Mouse (Mus musculus): Measurements from ENCODE around the gene Pla2g3. TPM values are rescaled to one million over a fixed set of nuclear protein-coding genes. Genes with fewer than 3 reads are reported as not detected.
A peak's percentile ranks its signal among the peaks of the same experiment; 100 is the strongest.

Gene Pla2g3
- 0.11 TPM in 1 of 2 replicates, not detected in the other for polyA plus RNA-seq (2012; ENCODE audit: insufficient read depth, low replicate concordance)

- no peaks in the 10 kb centered on the region for H3K36me3 ChIP-seq (replicated peaks; ENCODE audit: low read length)
- H3K27me3 ChIP-seq (replicated peaks): peaks cover 69% of the 10 kb centered on the region
- no peak within 1 kb of the TSS for H3K4me3 ChIP-seq (replicated peaks)
- peaks cover 37% of the 10 kb centered on the region for H3K4me1 ChIP-seq
- TF ChIP-seq GATA1 (IDR thresholded peaks at IDR 0.05; ENCODE audit: borderline replicate concordance, low read length): no peak
- no peak for TF ChIP-seq FLI1 (IDR thresholded peaks at IDR 0.05; ENCODE audit: low read length)
- H3K9me3 ChIP-seq: no peaks in the 10 kb centered on the region
Observed at GRCm38 (mm10) chr11:3487952-3488570, at the start of gene Pla2g3. Gene Pla2g3, plus strand, starts transcription at chr11:3488284.

- H3K27me3 ChIP-seq (replicated peaks): no peaks in the 10 kb centered on the region
- H3K4me3 ChIP-seq (replicated peaks): no peak overlapping the region
- peaks cover 31% of the 10 kb centered on the region for H3K4me1 ChIP-seq
- TF ChIP-seq GATA1 (IDR thresholded peaks at IDR 0.05; ENCODE audit: borderline replicate concordance, low read length) (no peak), FLI1 (IDR thresholded peaks at IDR 0.05; ENCODE audit: low read length) (no peak)
- peaks cover 3% of the 10 kb centered on the region for H3K36me3 ChIP-seq (replicated peaks; ENCODE audit: low read length)
- no peaks in the 10 kb centered on the region for H3K9me3 ChIP-seq
Observed at GRCm38 (mm10) chr11:3441696-3442443, 46.2 kb upstream of the Pla2g3 start.

- Histone ChIP-seq H3K4me1 (peaks cover 39% of the 10 kb centered on the region), H3K27me3 (replicated peaks) (no peaks in the 10 kb centered on the region), H3K9me3 (no peaks in the 10 kb centered on the region), H3K36me3 (replicated peaks; ENCODE audit: low read length) (peaks cover 3% of the 10 kb centered on the region), H3K4me3 (replicated peaks) (no peak overlapping the region)
- TF ChIP-seq FLI1 (IDR thresholded peaks at IDR 0.05; ENCODE audit: low read length) (no peak), GATA1 (IDR thresholded peaks at IDR 0.05; ENCODE audit: borderline replicate concordance, low read length) (no peak)
Observed at GRCm38 (mm10) chr11:3442677-3443076, 45.4 kb upstream of the Pla2g3 start.

- no peaks in the 10 kb centered on the region for H3K27me3 ChIP-seq (replicated peaks)
- TF ChIP-seq FLI1 (IDR thresholded peaks at IDR 0.05; ENCODE audit: low read length) (no peak), GATA1 (IDR thresholded peaks at IDR 0.05; ENCODE audit: borderline replicate concordance, low read length) (no peak)
- H3K9me3 ChIP-seq: no peaks in the 10 kb centered on the region
- no peak overlapping the region for H3K4me3 ChIP-seq (replicated peaks)
- H3K4me1 ChIP-seq: peaks cover 43% of the 10 kb centered on the region
- H3K36me3 ChIP-seq (replicated peaks; ENCODE audit: low read length): peaks cover 3% of the 10 kb centered on the region
Observed at GRCm38 (mm10) chr11:3443091-3443490, 45.0 kb upstream of the Pla2g3 start.

- Histone ChIP-seq H3K27me3 (replicated peaks) (no peaks in the 10 kb centered on the region), H3K36me3 (replicated peaks; ENCODE audit: low read length) (peaks cover 3% of the 10 kb centered on the region), H3K4me1 (peaks cover 53% of the 10 kb centered on the region), H3K4me3 (replicated peaks) (no peak overlapping the region), H3K9me3 (no peaks in the 10 kb centered on the region)
- no peak for TF ChIP-seq FLI1 (IDR thresholded peaks at IDR 0.05; ENCODE audit: low read length)
- TF ChIP-seq GATA1 (IDR thresholded peaks at IDR 0.05; ENCODE audit: borderline replicate concordance, low read length): no peak
Observed at GRCm38 (mm10) chr11:3444875-3445274, 43.2 kb upstream of the Pla2g3 start.

- no peaks in the 10 kb centered on the region for H3K27me3 ChIP-seq (replicated peaks)
- no peak for TF ChIP-seq GATA1 (IDR thresholded peaks at IDR 0.05; ENCODE audit: borderline replicate concordance, low read length)
- TF ChIP-seq FLI1 (IDR thresholded peaks at IDR 0.05; ENCODE audit: low read length): no peak
- H3K9me3 ChIP-seq: no peaks in the 10 kb centered on the region
- H3K4me3 ChIP-seq (replicated peaks): peak overlapping the region; percentile 97
- peaks cover 55% of the 10 kb centered on the region for H3K4me1 ChIP-seq
- H3K36me3 ChIP-seq (replicated peaks; ENCODE audit: low read length): peaks cover 20% of the 10 kb centered on the region
Observed at GRCm38 (mm10) chr11:3451701-3452163, 36.4 kb upstream of the Pla2g3 start.

- TF ChIP-seq GATA1 (IDR thresholded peaks at IDR 0.05; ENCODE audit: borderline replicate concordance, low read length): no peak
- TF ChIP-seq FLI1 (IDR thresholded peaks at IDR 0.05; ENCODE audit: low read length): peak; percentile 78; the same call in 1 of the 2 replicates
- H3K4me3 ChIP-seq (replicated peaks): peak within 1 kb of the TSS; percentile 97
- H3K27me3 ChIP-seq (replicated peaks): no peaks in the 10 kb centered on the region
- peaks cover 25% of the 10 kb centered on the region for H3K36me3 ChIP-seq (replicated peaks; ENCODE audit: low read length)
- peaks cover 51% of the 10 kb centered on the region for H3K4me1 ChIP-seq
- H3K9me3 ChIP-seq: no peaks in the 10 kb centered on the region
Observed at GRCm38 (mm10) chr11:3452167-3452639, 35.9 kb upstream of the Pla2g3 start, which contains the start of gene Rnf185. Gene Rnf185, minus strand, starts transcription at chr11:3452363.

GRCm38 (mm10) chr11:3452769-3453168, 35.3 kb upstream of the Pla2g3 start:
- TF ChIP-seq GATA1 (IDR thresholded peaks at IDR 0.05; ENCODE audit: borderline replicate concordance, low read length) (no peak), FLI1 (IDR thresholded peaks at IDR 0.05; ENCODE audit: low read length) (no peak)
- no peaks in the 10 kb centered on the region for H3K9me3 ChIP-seq
- H3K27me3 ChIP-seq (replicated peaks): no peaks in the 10 kb centered on the region
- H3K36me3 ChIP-seq (replicated peaks; ENCODE audit: low read length): peaks cover 29% of the 10 kb centered on the region
- peaks cover 46% of the 10 kb centered on the region for H3K4me1 ChIP-seq
- H3K4me3 ChIP-seq (replicated peaks): peak overlapping the region; percentile 97

- Histone ChIP-seq H3K4me1 (peaks cover 42% of the 10 kb centered on the region), H3K9me3 (no peaks in the 10 kb centered on the region), H3K4me3 (replicated peaks) (peak overlapping the region; percentile 82), H3K27me3 (replicated peaks) (no peaks in the 10 kb centered on the region), H3K36me3 (replicated peaks; ENCODE audit: low read length) (peaks cover 29% of the 10 kb centered on the region)
- TF ChIP-seq GATA1 (IDR thresholded peaks at IDR 0.05; ENCODE audit: borderline replicate concordance, low read length) (no peak), FLI1 (IDR thresholded peaks at IDR 0.05; ENCODE audit: low read length) (no peak)
Observed at GRCm38 (mm10) chr11:3453467-3453866, 34.6 kb upstream of the Pla2g3 start.

- H3K27me3 ChIP-seq (replicated peaks): no peaks in the 10 kb centered on the region
Observed at GRCm38 (mm10) chr11:3454506-3454905, 33.6 kb upstream of the Pla2g3 start.

More at GRCm38 (mm10) chr11:3454506-3454905, 33.6 kb upstream of the Pla2g3 start:
- no peak overlapping the region for H3K4me3 ChIP-seq (replicated peaks)
- H3K36me3 ChIP-seq (replicated peaks; ENCODE audit: low read length): peaks cover 29% of the 10 kb centered on the region
- peaks cover 36% of the 10 kb centered on the region for H3K4me1 ChIP-seq
- TF ChIP-seq FLI1 (IDR thresholded peaks at IDR 0.05; ENCODE audit: low read length): no peak
- no peak for TF ChIP-seq GATA1 (IDR thresholded peaks at IDR 0.05; ENCODE audit: borderline replicate concordance, low read length)
- no peaks in the 10 kb centered on the region for H3K9me3 ChIP-seq
